Mouse (Mus musculus): Measurements from ENCODE around the gene Tmem30a.

DNA sequence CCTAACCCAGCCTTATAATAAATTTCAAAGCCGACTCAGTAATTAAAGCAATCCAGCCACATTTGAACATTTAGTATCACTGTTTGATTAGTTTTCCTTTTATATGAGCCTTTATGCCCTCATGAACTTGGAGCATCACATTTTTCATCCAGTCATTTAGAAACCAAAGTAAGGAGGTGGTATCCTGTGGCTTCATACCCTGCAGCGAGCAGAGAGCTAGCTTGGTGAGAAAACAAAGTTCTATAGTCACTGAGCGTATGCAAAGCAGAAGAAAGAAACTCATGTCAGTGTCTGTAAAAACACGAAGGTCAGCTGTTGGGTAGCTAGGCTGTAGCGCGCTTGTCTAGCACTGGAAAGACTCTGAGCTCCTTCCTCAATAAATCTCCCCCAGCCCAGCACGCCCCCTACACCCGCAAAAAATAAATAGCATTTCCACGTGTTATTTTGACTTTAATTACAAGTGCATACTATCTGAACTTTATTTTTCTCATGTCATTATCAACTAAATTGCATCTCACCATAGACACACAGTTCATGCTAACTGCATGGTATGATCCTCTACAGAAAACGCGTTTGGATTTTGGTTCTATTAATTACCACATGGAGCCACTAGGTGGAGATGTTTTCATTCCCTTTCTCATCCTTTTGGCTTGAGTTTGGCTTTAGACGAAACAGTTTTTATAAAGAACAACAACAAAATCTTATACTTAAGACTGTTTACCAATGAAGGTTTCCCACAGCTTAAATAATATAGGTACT lies 13.2 kb upstream of the Tmem30a start:
- TF ChIP-seq CTCF (IDR thresholded peaks at IDR 0.05; ENCODE audit: low read depth, low read length) (no peak), POLR2A (IDR thresholded peaks at IDR 0.05; ENCODE audit: borderline replicate concordance, low read depth, low read length) (no peak)
